Mouse (Mus musculus) kidney, postnatal 14 days (tissue): ENCODE measurements around the gene Gpr18.

Experiments used
- DNase-seq: peaks from one replicate; pipeline ENCODE4 v3.0.0; 2022; ENCODE audit warnings: mixed read lengths

The Gpr18 gene

GRCm38 (mm10) chr14:121915621-121916020, at the start of gene Gpr18:
Gpr18 (minus strand) TSS chr14:121915781.
- DNase-seq = no peak

GRCm38 (mm10) chr14:121964990-121965389, 49.4 kb upstream of the Gpr18 start, which contains the start of gene Gpr183:
Gpr183 (minus strand) TSS chr14:121965195.
- DNase-seq = no peak

GRCm38 (mm10) chr14:121963942-121964335, 48.4 kb upstream of the Gpr18 start:
- no peak for DNase-seq

- DNase-seq = no peak
These were observed 47.8 kb upstream of the Gpr18 start for GRCm38 (mm10) chr14:121963251-121963941.

GRCm38 (mm10) chr14:121962128-121962890, 46.7 kb upstream of the Gpr18 start:
- DNase-seq = peak; percentile 38

- DNase-seq = no peak
These were observed 46.0 kb upstream of the Gpr18 start for GRCm38 (mm10) chr14:121961496-121962127.

GRCm38 (mm10) chr14:121960997-121961396, 45.4 kb upstream of the Gpr18 start:
- no peak for DNase-seq

GRCm38 (mm10) chr14:121960531-121960930, 45.0 kb upstream of the Gpr18 start:
- DNase-seq = no peak

- no peak for DNase-seq
These were observed 44.5 kb upstream of the Gpr18 start for GRCm38 (mm10) chr14:121960031-121960430.

- DNase-seq = no peak
These were observed 44.0 kb upstream of the Gpr18 start for GRCm38 (mm10) chr14:121959538-121959980.

GRCm38 (mm10) chr14:121958751-121959537, 43.4 kb upstream of the Gpr18 start:
- DNase-seq = no peak

GRCm38 (mm10) chr14:121958041-121958750, 42.6 kb upstream of the Gpr18 start:
- no peak for DNase-seq

- no peak for DNase-seq
These were observed 41.7 kb upstream of the Gpr18 start for GRCm38 (mm10) chr14:121957176-121957871.

GRCm38 (mm10) chr14:121956291-121956690, 40.7 kb upstream of the Gpr18 start:
- no peak for DNase-seq

- DNase-seq = no peak
These were observed 39.7 kb upstream of the Gpr18 start for GRCm38 (mm10) chr14:121955176-121955795.

- DNase-seq = no peak
These were observed 39.0 kb upstream of the Gpr18 start for GRCm38 (mm10) chr14:121954608-121955007.

- no peak for DNase-seq
These were observed 38.5 kb upstream of the Gpr18 start for GRCm38 (mm10) chr14:121954129-121954528.

- no peak for DNase-seq
These were observed 36.4 kb upstream of the Gpr18 start for GRCm38 (mm10) chr14:121952046-121952400.

- DNase-seq = no peak
These were observed 35.9 kb upstream of the Gpr18 start for GRCm38 (mm10) chr14:121951399-121952045.

- DNase-seq = no peak
These were observed 34.3 kb upstream of the Gpr18 start for GRCm38 (mm10) chr14:121949897-121950296.

- DNase-seq = no peak
These were observed 33.9 kb upstream of the Gpr18 start for GRCm38 (mm10) chr14:121949436-121949835.
